Mouse (Mus musculus) heart, adult 8-10 months (tissue): ENCODE data around the gene Mis18a. TPM values are rescaled to one million over a fixed set of nuclear protein-coding genes. Genes with fewer than 3 reads are reported as not detected.

Experiments used
- total RNA-seq, 4 experiments: library from RNA; stranded (reverse); gene quantifications; 2 replicates each; pipeline ENCODE4 v1.2.4; 2022

The Mis18a gene
- total RNA-seq, 4 experiments from 2014 or later, result 2.1 to 3.7 (median 2.8) TPM

Other genes with a start within 250 kb of the Mis18a start
- gene Mrap, start 10.8 kb upstream of the Mis18a start, total RNA-seq, result 10 to 100 TPM; 13.4 to 20.0 (median 13.6) TPM
- gene Urb1, start 83.0 kb upstream of the Mis18a start, total RNA-seq, result 1 to 10 TPM; 5.7 to 9.1 (median 7.4) TPM
- 1 to 10 TPM; 1.6 TPM for gene Eva1c, start 99.3 kb upstream of the Mis18a start, total RNA-seq
- gene Cfap298, start 207.7 kb upstream of the Mis18a start, total RNA-seq, result 10 to 100 TPM; 21.5 to 32.6 (median 26.2) TPM